Mouse (Mus musculus) intestine, embryonic 16.5 days (tissue): ENCODE measurements around the gene Nav2. TPM values are rescaled to one million over a fixed set of nuclear protein-coding genes. Genes with fewer than 3 reads are reported as not detected.

Experiments used
- ATAC-seq: fragments of 200-750 bp; cut with Nextera tagmentation; 2 replicates; pipeline ENCODE4 v1.8.0; 2017; ENCODE audit warnings: moderate TSS enrichment, moderate library complexity
- H3K27ac ChIP-seq: fragments of 300-500 bp; sonication (generic); 2 replicates; pipeline ENCODE4 v1.5.1; 2014; ENCODE audit warnings: mild to moderate bottlenecking, low read length
- H3K27me3 ChIP-seq: fragments of 300-500 bp; sonication (generic); replicated peaks from 2 replicates; pipeline ENCODE4 v1.6.1; 2014; ENCODE audit warnings: low read length, control low read depth, mixed read lengths; ENCODE audit not compliant: control insufficient read depth, insufficient read depth
- H3K36me3 ChIP-seq: fragments of 300-500 bp; sonication (generic); 2 replicates; pipeline ENCODE4 v1.6.1; 2014; ENCODE audit warnings: low read length, control low read depth; ENCODE audit not compliant: control insufficient read depth, insufficient read depth
- H3K4me1 ChIP-seq: fragments of 300-500 bp; sonication (generic); 2 replicates; pipeline ENCODE4 v1.6.1; 2014; ENCODE audit warnings: low read length, control low read depth, mixed read lengths; ENCODE audit not compliant: control insufficient read depth, insufficient read depth
- H3K4me2 ChIP-seq: fragments of 300-500 bp; sonication (generic); 2 replicates; pipeline ENCODE4 v1.6.1; 2014; ENCODE audit warnings: low read depth, low read length, control low read depth
- H3K4me3 ChIP-seq: fragments of 300-500 bp; sonication (generic); 2 replicates; pipeline ENCODE4 v1.5.1; 2014; ENCODE audit warnings: mild to moderate bottlenecking, low read length
- H3K9ac ChIP-seq: fragments of 300-500 bp; sonication (generic); 2 replicates; pipeline ENCODE4 v1.6.1; 2014; ENCODE audit warnings: low read depth, low read length
- H3K9me3 ChIP-seq: fragments of 300-500 bp; sonication (generic); 2 replicates; pipeline ENCODE4 v1.6.1; 2016; ENCODE audit warnings: low read length, control low read depth; ENCODE audit not compliant: control insufficient read depth
- WGBS: fragments of 180-500 bp; shearing (Covaris S2); extraction: QIAGEN DNeasy Blood & Tissue Kit; methylation state at CpG from one replicate; pipeline ENCODE4 v1.1.7; 2014; 5-methylcytosine and 5-hydroxymethylcytosine counted together
- polyA plus RNA-seq: library from polyadenylated mRNA; unstranded; fragments of >200 nt; fragmentation: Nextera tagmentation; extraction: Ambion mirVana; gene quantifications from 2 replicates; pipeline ENCODE4 v1.2.1, GENCODE M21; 2015

Gene Nav2
- polyA plus RNA-seq, 1 experiment from 2014 or later, result 15.3 TPM

- H3K4me1 ChIP-seq, result peaks cover 30% of the 10 kb centered on the region
- under 1% methylated on average over 31 of the region's 31 CpGs for WGBS
- H3K9me3 ChIP-seq, result no peaks in the 10 kb centered on the region
- no peak overlapping the region for H3K27ac ChIP-seq
- peaks cover 9% of the 10 kb centered on the region; the same call in 1 of the 2 replicates for H3K27me3 ChIP-seq
- H3K9ac ChIP-seq, result peak overlapping the region; percentile 74
- H3K36me3 ChIP-seq, result no peaks in the 10 kb centered on the region
- ATAC-seq, result no peak
- H3K4me3 ChIP-seq, result peak overlapping the region; percentile 73
- H3K4me2 ChIP-seq, result peak overlapping the region; percentile 98
These were observed 337.7 kb downstream of the Nav2 start for GRCm38 (mm10) chr7:49246240-49246578.

GRCm38 (mm10) chr7:49246584-49247481 is 338.3 kb downstream of the Nav2 start:
- no peak for ATAC-seq

GRCm38 (mm10) chr7:49247744-49248331 is 339.3 kb downstream of the Nav2 start:
- no peaks in the 10 kb centered on the region for H3K9me3 ChIP-seq
- H3K4me2 ChIP-seq, result peak overlapping the region; percentile 98
- H3K36me3 ChIP-seq, result no peaks in the 10 kb centered on the region
- peaks cover 30% of the 10 kb centered on the region for H3K4me1 ChIP-seq
- 31% methylated on average over 8 of the region's 8 CpGs for WGBS
- peak overlapping the region; percentile 73 for H3K4me3 ChIP-seq
- no peak for ATAC-seq
- H3K27ac ChIP-seq, result peak overlapping the region; percentile 63; the same call in 1 of the 2 replicates
- H3K9ac ChIP-seq, result peak overlapping the region; percentile 74
- H3K27me3 ChIP-seq, result peaks cover 9% of the 10 kb centered on the region; the same call in 1 of the 2 replicates

More at GRCm38 (mm10) chr7:49246584-49247481, 338.3 kb downstream of the Nav2 start:
- Histone ChIP-seq H3K9ac (peak overlapping the region; percentile 74), H3K4me3 (peak overlapping the region; percentile 73), H3K27ac (no peak overlapping the region), H3K9me3 (no peaks in the 10 kb centered on the region), H3K4me2 (peak overlapping the region; percentile 98), H3K27me3 (peaks cover 9% of the 10 kb centered on the region; the same call in 1 of the 2 replicates), H3K36me3 (no peaks in the 10 kb centered on the region), H3K4me1 (peaks cover 30% of the 10 kb centered on the region)
- whole genome bisulfite sequencing, result 2% methylated on average over 50 of the region's 50 CpGs

GRCm38 (mm10) chr7:49248333-49249086 is 340.0 kb downstream of the Nav2 start:
- H3K4me1 ChIP-seq, result peaks cover 30% of the 10 kb centered on the region
- H3K4me3 ChIP-seq, result peak overlapping the region; percentile 73
- peak overlapping the region; percentile 98 for H3K4me2 ChIP-seq
- WGBS, result 39% methylated on average over 14 of the region's 14 CpGs
- H3K36me3 ChIP-seq, result no peaks in the 10 kb centered on the region
- H3K27me3 ChIP-seq, result peaks cover 9% of the 10 kb centered on the region; the same call in 1 of the 2 replicates
- H3K9ac ChIP-seq, result peak overlapping the region; percentile 55
- ATAC-seq, result no peak
- H3K9me3 ChIP-seq, result no peaks in the 10 kb centered on the region
- H3K27ac ChIP-seq, result peak overlapping the region; percentile 63; the same call in 1 of the 2 replicates

GRCm38 (mm10) chr7:49249462-49249861 is 340.9 kb downstream of the Nav2 start:
- no peak overlapping the region; the same call in 1 of the 2 replicates for H3K4me3 ChIP-seq
- no peak for ATAC-seq
- peaks cover 9% of the 10 kb centered on the region; the same call in 1 of the 2 replicates for H3K27me3 ChIP-seq
- no peaks in the 10 kb centered on the region for H3K36me3 ChIP-seq
- H3K4me2 ChIP-seq, result peak overlapping the region; percentile 98; the same call in 1 of the 2 replicates
- no peaks in the 10 kb centered on the region for H3K9me3 ChIP-seq
- H3K27ac ChIP-seq, result no peak overlapping the region
- 77% methylated on average over 2 of the region's 2 CpGs for WGBS
- no peak overlapping the region for H3K9ac ChIP-seq
- peaks cover 27% of the 10 kb centered on the region for H3K4me1 ChIP-seq

- Histone ChIP-seq H3K9me3 (no peaks in the 10 kb centered on the region), H3K36me3 (no peaks in the 10 kb centered on the region), H3K4me3 (no peak overlapping the region; the same call in 1 of the 2 replicates), H3K4me1 (peaks cover 27% of the 10 kb centered on the region), H3K9ac (no peak overlapping the region), H3K4me2 (peak overlapping the region; percentile 98; the same call in 1 of the 2 replicates), H3K27me3 (peaks cover 9% of the 10 kb centered on the region; the same call in 1 of the 2 replicates), H3K27ac (no peak overlapping the region)
- ATAC-seq, result no peak
- 9% methylated on average over 9 of the region's 9 CpGs for WGBS
These were observed 341.5 kb downstream of the Nav2 start for GRCm38 (mm10) chr7:49249996-49250395.

- Histone ChIP-seq H3K9ac (no peak overlapping the region), H3K27ac (no peak overlapping the region), H3K9me3 (no peaks in the 10 kb centered on the region), H3K4me1 (peaks cover 22% of the 10 kb centered on the region; the same call in 1 of the 2 replicates), H3K36me3 (no peaks in the 10 kb centered on the region), H3K4me3 (no peak overlapping the region), H3K27me3 (peaks cover 9% of the 10 kb centered on the region; the same call in 1 of the 2 replicates), H3K4me2 (no peak overlapping the region)
- 87% methylated on average over 13 of the region's 13 CpGs for WGBS
- ATAC-seq, result no peak
These were observed 342.2 kb downstream of the Nav2 start for GRCm38 (mm10) chr7:49250581-49251307.

GRCm38 (mm10) chr7:49251308-49251638 is 342.8 kb downstream of the Nav2 start:
- H3K36me3 ChIP-seq, result no peaks in the 10 kb centered on the region
- H3K4me2 ChIP-seq, result no peak overlapping the region
- no peak overlapping the region for H3K27ac ChIP-seq
- no peak overlapping the region for H3K4me3 ChIP-seq
- no peaks in the 10 kb centered on the region for H3K9me3 ChIP-seq
- H3K9ac ChIP-seq, result no peak overlapping the region
- peaks cover 9% of the 10 kb centered on the region; the same call in 1 of the 2 replicates for H3K27me3 ChIP-seq
- ATAC-seq, result no peak
- WGBS, result 56% methylated on average over 10 of the region's 10 CpGs
- H3K4me1 ChIP-seq, result peaks cover 22% of the 10 kb centered on the region; the same call in 1 of the 2 replicates
